Mouse (Mus musculus) hindbrain, embryonic 13.5 days (tissue): ENCODE measurements around the gene Mki67. TPM values are rescaled to one million over a fixed set of nuclear protein-coding genes. Genes with fewer than 3 reads are reported as not detected.

ENCODE experiments used
- ATAC-seq: fragments of 200-750 bp; cut with Nextera tagmentation; 2 replicates; pipeline ENCODE4 v1.8.0; 2017; ENCODE audit warnings: moderate TSS enrichment; ENCODE audit not compliant: low FRiP score
- H3K27ac ChIP-seq: fragments of 300-500 bp; sonication (generic); 2 replicates; pipeline ENCODE4 v1.5.1; 2015; ENCODE audit warnings: inconsistent platforms, mild to moderate bottlenecking, moderate library complexity
- H3K27me3 ChIP-seq: fragments of 300-500 bp; sonication (generic); 2 replicates; pipeline ENCODE4 v1.6.1; 2015; ENCODE audit warnings: mild to moderate bottlenecking, inconsistent platforms
- H3K36me3 ChIP-seq: fragments of 300-500 bp; sonication (generic); 2 replicates; pipeline ENCODE4 v1.6.1; 2015; ENCODE audit warnings: mild to moderate bottlenecking, inconsistent platforms
- H3K4me1 ChIP-seq: fragments of 300-500 bp; sonication (generic); replicated peaks from 2 replicates; pipeline ENCODE4 v1.6.1; 2015; ENCODE audit warnings: inconsistent platforms
- H3K4me2 ChIP-seq: fragments of 300-500 bp; sonication (generic); 2 replicates; pipeline ENCODE4 v1.6.1; 2015; ENCODE audit warnings: inconsistent platforms, mild to moderate bottlenecking, moderate library complexity
- H3K4me3 ChIP-seq: fragments of 300-500 bp; sonication (generic); 2 replicates; pipeline ENCODE4 v1.5.1; 2015; ENCODE audit warnings: mild to moderate bottlenecking, inconsistent platforms
- H3K9ac ChIP-seq: fragments of 300-500 bp; sonication (generic); 2 replicates; pipeline ENCODE4 v1.6.1; 2015; ENCODE audit warnings: mild to moderate bottlenecking, inconsistent platforms
- H3K9me3 ChIP-seq: fragments of 300-500 bp; sonication (generic); 2 replicates; pipeline ENCODE4 v1.6.1; 2016; ENCODE audit warnings: inconsistent platforms
- WGBS: fragments of 180-500 bp; shearing (Covaris S2); methylation state at CpG from one replicate; pipeline ENCODE4 v1.1.7; 2015; 5-methylcytosine and 5-hydroxymethylcytosine counted together
- polyA plus RNA-seq: library from polyadenylated mRNA; unstranded; fragments of >200 nt; fragmentation: Nextera tagmentation; extraction: Ambion mirVana; gene quantifications from 2 replicates; pipeline ENCODE4 v1.2.1, GENCODE M21; 2015

The Mki67 gene
- polyA plus RNA-seq, 1 experiment from 2014 or later, result 8.1 TPM

- Histone ChIP-seq H3K9ac (no peak overlapping the region), H3K9me3 (no peaks in the 10 kb centered on the region), H3K27ac (peak overlapping the region; percentile 24; the same call in 1 of the 2 replicates), H3K4me1 (peaks cover 7% of the 10 kb centered on the region; the same call in 1 of the 2 replicates), H3K4me2 (peak overlapping the region; percentile 47), H3K4me3 (peak overlapping the region; percentile 20; the same call in 1 of the 2 replicates), H3K36me3 (no peaks in the 10 kb centered on the region), H3K27me3 (no peaks in the 10 kb centered on the region)
- ATAC-seq, result peak; percentile 88
- WGBS, result 25% methylated on average over 31 of the region's 31 CpGs
These were observed 19.8 kb upstream of the Mki67 start for GRCm38 (mm10) chr7:135735691-135736580.

GRCm38 (mm10) chr7:135734911-135735646 is 18.9 kb upstream of the Mki67 start:
- 0 out of 2 replicates have a peak, but pooled peaks have one; percentile 24 for ATAC-seq
- Histone ChIP-seq H3K27me3 (no peaks in the 10 kb centered on the region), H3K9me3 (no peaks in the 10 kb centered on the region), H3K27ac (no peak overlapping the region), H3K36me3 (no peaks in the 10 kb centered on the region), H3K4me3 (no peak overlapping the region), H3K9ac (no peak overlapping the region), H3K4me2 (no peak overlapping the region), H3K4me1 (peaks cover 7% of the 10 kb centered on the region; the same call in 1 of the 2 replicates)
- 93% methylated on average over 9 of the region's 9 CpGs for WGBS

- no peaks in the 10 kb centered on the region for H3K9me3 ChIP-seq
- 95% methylated on average over 5 of the region's 5 CpGs for WGBS
- H3K9ac ChIP-seq, result no peak overlapping the region
- H3K36me3 ChIP-seq, result no peaks in the 10 kb centered on the region
- no peaks in the 10 kb centered on the region for H3K27me3 ChIP-seq
- H3K4me1 ChIP-seq, result peaks cover 7% of the 10 kb centered on the region; the same call in 1 of the 2 replicates
- ATAC-seq, result no peak
- no peak overlapping the region for H3K4me2 ChIP-seq
- H3K27ac ChIP-seq, result no peak overlapping the region
- H3K4me3 ChIP-seq, result no peak overlapping the region
These were observed 18.2 kb upstream of the Mki67 start for GRCm38 (mm10) chr7:135734379-135734778.

GRCm38 (mm10) chr7:135728038-135728437 is 11.9 kb upstream of the Mki67 start:
- H3K4me2 ChIP-seq, result no peak overlapping the region
- H3K4me3 ChIP-seq, result no peak overlapping the region
- 97% methylated on average over 12 of the region's 12 CpGs for WGBS
- no peak for ATAC-seq
- no peaks in the 10 kb centered on the region for H3K36me3 ChIP-seq
- no peak overlapping the region for H3K27ac ChIP-seq
- no peaks in the 10 kb centered on the region for H3K27me3 ChIP-seq
- H3K9ac ChIP-seq, result no peak overlapping the region
- H3K4me1 ChIP-seq, result no peaks in the 10 kb centered on the region
- H3K9me3 ChIP-seq, result no peaks in the 10 kb centered on the region

- Histone ChIP-seq H3K4me2 (no peak overlapping the region), H3K4me3 (no peak overlapping the region), H3K27me3 (no peaks in the 10 kb centered on the region), H3K27ac (no peak overlapping the region), H3K9me3 (no peaks in the 10 kb centered on the region), H3K4me1 (no peaks in the 10 kb centered on the region), H3K9ac (no peak overlapping the region), H3K36me3 (no peaks in the 10 kb centered on the region)
- no peak for ATAC-seq
- WGBS, result 77% methylated on average over 1 of the region's 1 CpGs
These were observed 10.5 kb upstream of the Mki67 start for GRCm38 (mm10) chr7:135726707-135727106.

- Histone ChIP-seq H3K27me3 (no peaks in the 10 kb centered on the region), H3K27ac (no peak overlapping the region), H3K9ac (no peak overlapping the region), H3K36me3 (no peaks in the 10 kb centered on the region), H3K4me1 (no peaks in the 10 kb centered on the region), H3K4me2 (no peak overlapping the region), H3K9me3 (no peaks in the 10 kb centered on the region), H3K4me3 (no peak overlapping the region)
- no peak for ATAC-seq
- WGBS, result 83% methylated on average over 6 of the region's 6 CpGs
These were observed 7.6 kb upstream of the Mki67 start for GRCm38 (mm10) chr7:135723672-135724341.

- 78% methylated on average over 6 of the region's 6 CpGs for WGBS
- no peak overlapping the region for H3K9ac ChIP-seq
- H3K27ac ChIP-seq, result no peak overlapping the region
- no peaks in the 10 kb centered on the region for H3K27me3 ChIP-seq
- H3K36me3 ChIP-seq, result no peaks in the 10 kb centered on the region
- no peak for ATAC-seq
- H3K4me1 ChIP-seq, result no peaks in the 10 kb centered on the region
- H3K9me3 ChIP-seq, result no peaks in the 10 kb centered on the region
- H3K4me3 ChIP-seq, result no peak overlapping the region
- no peak overlapping the region for H3K4me2 ChIP-seq
These were observed 6.1 kb upstream of the Mki67 start for GRCm38 (mm10) chr7:135722011-135722838.

GRCm38 (mm10) chr7:135721436-135721992 is 5.4 kb upstream of the Mki67 start:
- no peaks in the 10 kb centered on the region for H3K9me3 ChIP-seq
- no peak for ATAC-seq
- H3K4me2 ChIP-seq, result no peak overlapping the region
- WGBS, result 71% methylated on average over 7 of the region's 7 CpGs
- peaks cover 4% of the 10 kb centered on the region; the same call in 1 of the 2 replicates for H3K4me1 ChIP-seq
- H3K27ac ChIP-seq, result no peak overlapping the region
- no peak overlapping the region for H3K9ac ChIP-seq
- H3K36me3 ChIP-seq, result no peaks in the 10 kb centered on the region
- H3K27me3 ChIP-seq, result no peaks in the 10 kb centered on the region
- no peak overlapping the region for H3K4me3 ChIP-seq

- WGBS, result 68% methylated on average over 7 of the region's 7 CpGs
- H3K9ac ChIP-seq, result peak overlapping the region; percentile 49; the same call in 1 of the 2 replicates
- H3K27me3 ChIP-seq, result no peaks in the 10 kb centered on the region
- peak overlapping the region; percentile 99 for H3K4me2 ChIP-seq
- peak overlapping the region; percentile 79 for H3K4me3 ChIP-seq
- H3K36me3 ChIP-seq, result no peaks in the 10 kb centered on the region
- no peaks in the 10 kb centered on the region for H3K9me3 ChIP-seq
- H3K4me1 ChIP-seq, result peaks cover 19% of the 10 kb centered on the region
- 0 out of 2 replicates have a peak, but pooled peaks have one; percentile 23 for ATAC-seq
- H3K27ac ChIP-seq, result no peak overlapping the region
These were observed 902 bp upstream of the Mki67 start for GRCm38 (mm10) chr7:135716968-135717557.

GRCm38 (mm10) chr7:135716445-135716877 is 300 bp upstream of the Mki67 start:
- WGBS, result under 1% methylated on average over 23 of the region's 28 CpGs
- Histone ChIP-seq H3K4me3 (peak overlapping the region; percentile 79), H3K4me2 (peak overlapping the region; percentile 99), H3K4me1 (peaks cover 19% of the 10 kb centered on the region), H3K9me3 (no peaks in the 10 kb centered on the region), H3K9ac (peak overlapping the region; percentile 49; the same call in 1 of the 2 replicates), H3K36me3 (no peaks in the 10 kb centered on the region), H3K27ac (no peak overlapping the region), H3K27me3 (no peaks in the 10 kb centered on the region)
- ATAC-seq, result peak; percentile 97

- Histone ChIP-seq H3K36me3 (no peaks in the 10 kb centered on the region), H3K27ac (no peak overlapping the region), H3K27me3 (no peaks in the 10 kb centered on the region), H3K4me1 (peaks cover 19% of the 10 kb centered on the region), H3K9me3 (no peaks in the 10 kb centered on the region), H3K4me2 (peak overlapping the region; percentile 99), H3K9ac (peak overlapping the region; percentile 74), H3K4me3 (peak overlapping the region; percentile 79)
- no peak for ATAC-seq
- WGBS, result 5% methylated on average over 7 of the region's 7 CpGs
These were observed 995 bp downstream of the Mki67 start for GRCm38 (mm10) chr7:135715166-135715565.
